Mouse (Mus musculus) layer of hippocampus, postnatal 10 days (tissue): ENCODE results near the gene Pmvk. TPM values are rescaled to one million over a fixed set of nuclear protein-coding genes. Genes with fewer than 3 reads are reported as not detected.

Source experiments
- DNase-seq, 2 experiments: peaks; one replicate each; pipeline ENCODE4 v3.0.0; 2021; ENCODE audit warnings: low spot score in 2 of 2
- long read RNA-seq: library from polyadenylated mRNA; stranded (forward); transcript quantifications from one replicate; pipeline ENCODE4 v2.0.0, GENCODE M21; 2023
- total RNA-seq, 2 experiments: library from RNA; stranded (reverse); gene quantifications; 2 replicates each; pipeline ENCODE4 v1.2.3; 2021

Pmvk gene
- 10 to 100 TPM; 44.0 to 46.9 TPM for total RNA-seq
- long read RNA-seq, transcript Pmvk-201 (5 exons, 1,194 nt), result major isoform, 51 of 70 reads
- long read RNA-seq, partial matches to known transcripts, result 4 of 70 reads
- long read RNA-seq, other reads (novel, unspliced or antisense), result 14 of 70 reads

DNA sequence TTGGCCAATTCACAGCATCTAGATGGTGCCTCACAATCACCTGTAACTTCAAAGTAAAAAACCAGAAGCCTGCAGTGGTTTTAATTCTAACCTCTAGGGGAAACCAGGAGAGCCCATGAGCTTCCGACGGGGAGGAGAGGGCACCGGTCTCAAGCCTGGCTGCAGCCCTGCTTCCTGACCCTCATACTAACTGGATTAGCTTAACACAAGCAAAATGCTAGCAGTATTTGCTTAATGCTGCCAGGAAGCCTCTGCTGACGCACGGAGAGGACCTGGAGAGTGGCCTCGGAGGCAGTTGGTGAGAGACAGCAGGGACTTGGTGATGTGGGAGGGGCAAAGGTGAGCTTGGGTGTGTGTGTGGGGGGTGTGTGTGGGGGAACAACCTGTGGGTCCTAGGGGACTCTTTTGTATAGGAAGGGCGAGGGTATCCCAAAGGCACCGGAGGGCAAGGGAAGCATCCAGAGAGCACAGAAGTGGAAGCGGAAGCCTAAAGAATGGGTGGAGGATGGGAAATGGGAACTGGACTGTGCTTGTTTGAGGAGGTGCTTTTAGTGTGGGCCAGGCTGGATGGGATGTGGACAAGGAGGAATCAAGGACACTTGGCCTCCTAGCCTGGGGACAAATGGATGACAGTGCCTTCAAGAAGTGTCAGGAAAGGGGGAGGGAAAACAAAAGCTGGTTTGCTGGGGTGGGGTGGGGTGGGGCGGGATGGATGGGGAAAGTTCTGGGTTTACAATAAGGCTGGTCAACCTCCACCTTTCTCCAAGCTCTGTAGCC is at the start of gene Pmvk:
Pmvk (plus strand) TSS at position 141 of the 777 bp plus-strand sequence.
- DNase-seq, result no peak

- no peak for DNase-seq
Measured at GRCm38 (mm10) chr3:89406887-89407286, 47.5 kb upstream of the Pmvk start.

- DNase-seq, result no peak
Measured at GRCm38 (mm10) chr3:89408448-89408847, 45.9 kb upstream of the Pmvk start.

- no peak for DNase-seq
Measured at GRCm38 (mm10) chr3:89409701-89410100, 44.6 kb upstream of the Pmvk start.

DNA sequence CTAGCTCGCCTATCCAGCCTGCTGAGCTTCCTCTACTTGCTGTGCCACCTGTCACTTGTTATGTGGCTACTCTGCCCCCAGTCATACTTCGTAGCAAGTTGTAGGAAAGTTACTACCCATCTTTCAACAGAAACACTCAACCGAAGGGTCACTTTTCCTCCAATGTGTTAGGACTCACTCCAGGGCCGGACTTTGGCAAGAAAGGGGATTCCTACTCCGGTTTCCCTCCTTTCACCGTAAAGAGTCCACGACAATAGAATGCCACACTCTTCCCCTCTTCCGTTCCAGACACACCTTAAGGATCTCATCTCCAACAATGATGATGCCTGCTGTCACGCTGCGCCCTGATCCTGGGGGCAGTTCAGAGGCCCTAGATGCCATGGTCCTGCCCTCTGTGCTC is 43.5 kb upstream of the Pmvk start:
- no peak for DNase-seq

- DNase-seq, result peak; percentile 100
Measured at GRCm38 (mm10) chr3:89411490-89412393, 42.6 kb upstream of the Pmvk start, which contains the start of gene Flad1. Gene Flad1, minus strand, starts transcription at chr3:89411870.

DNA sequence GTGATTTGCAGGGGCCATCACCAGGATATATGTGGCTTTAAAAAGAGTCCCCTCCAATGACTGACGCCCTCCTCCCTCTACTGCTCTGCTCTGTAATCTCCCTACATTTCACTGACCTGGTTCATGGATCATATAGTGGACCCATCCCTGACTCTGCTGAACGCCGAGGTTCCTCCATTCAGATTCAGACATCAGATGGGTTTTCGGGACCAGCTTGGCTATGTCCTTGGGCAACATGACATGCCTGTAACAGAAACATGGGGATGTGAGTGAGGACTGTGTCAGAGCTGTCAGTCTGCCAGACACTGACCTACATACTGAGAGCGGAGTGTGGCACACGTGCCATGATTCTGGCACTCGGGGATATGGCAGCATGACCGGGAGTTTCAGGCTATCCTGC is 38.2 kb upstream of the Pmvk start:
- DNase-seq, result no peak

- DNase-seq, result no peak
Measured at GRCm38 (mm10) chr3:89417131-89417530, 37.2 kb upstream of the Pmvk start.

DNA sequence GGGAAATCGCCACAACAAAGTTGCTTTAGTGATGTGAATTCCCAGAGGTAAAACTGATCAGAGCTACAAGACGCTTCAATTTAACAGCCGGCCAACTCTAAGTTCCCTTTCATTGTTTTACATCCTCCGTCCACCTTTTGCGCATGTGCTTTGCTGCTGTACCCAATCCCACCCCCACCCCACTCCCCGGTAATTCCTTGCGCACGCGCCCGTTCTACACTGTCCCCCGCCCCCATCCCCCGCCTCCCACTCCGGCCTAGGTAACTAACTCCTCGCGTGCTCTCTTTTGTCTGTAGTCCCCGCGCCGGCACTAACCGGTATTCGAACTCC is 36.5 kb upstream of the Pmvk start:
- DNase-seq, result no peak

- DNase-seq, result peak; percentile 90 to 92
Measured at GRCm38 (mm10) chr3:89418170-89418860, 36.0 kb upstream of the Pmvk start, which contains the start of the genes Cks1b and Shc1. Gene Cks1b, minus strand, starts transcription at chr3:89418383. Gene Shc1, plus strand, starts transcription at chr3:89418443.

DNA sequence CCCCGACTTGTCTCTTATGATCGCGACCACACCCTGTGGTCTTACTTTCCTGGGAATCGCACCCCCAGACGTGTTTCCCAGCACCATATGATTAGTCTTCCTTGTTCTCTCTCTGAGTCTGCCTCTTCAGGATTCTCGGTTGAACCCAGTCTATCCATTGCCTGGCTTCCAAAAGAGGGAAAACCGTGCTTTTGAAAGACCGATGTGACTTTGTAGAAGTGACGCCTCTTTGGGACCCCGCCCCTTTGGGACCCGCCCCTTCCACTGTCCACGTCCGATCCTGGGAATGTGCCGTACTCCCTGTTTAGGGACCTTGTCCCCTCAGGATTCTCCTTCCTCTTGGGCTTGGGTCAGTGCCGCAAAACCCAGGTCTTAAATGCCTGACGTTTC is 35.5 kb upstream of the Pmvk start:
- no peak for DNase-seq

DNA sequence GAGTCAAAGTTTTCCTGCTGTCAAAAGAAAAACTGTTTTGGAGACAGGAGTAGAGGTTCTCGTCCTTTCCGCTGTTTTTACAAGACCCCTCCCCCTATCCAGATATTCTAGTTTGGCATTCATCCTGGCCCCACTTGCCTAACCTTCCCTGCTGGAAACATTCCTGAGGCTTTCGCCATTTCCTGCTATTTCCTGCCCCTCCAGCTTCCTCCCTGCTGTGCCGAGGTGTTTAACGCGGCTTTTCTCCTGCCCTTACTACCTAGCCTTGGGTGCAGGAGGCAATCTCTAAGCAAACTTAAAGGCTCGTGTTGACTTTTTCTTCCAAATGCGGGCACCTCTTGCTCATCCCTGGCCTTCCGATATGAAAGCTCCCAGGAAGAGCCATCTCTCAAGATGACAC is 34.8 kb upstream of the Pmvk start:
- no peak for DNase-seq

DNA sequence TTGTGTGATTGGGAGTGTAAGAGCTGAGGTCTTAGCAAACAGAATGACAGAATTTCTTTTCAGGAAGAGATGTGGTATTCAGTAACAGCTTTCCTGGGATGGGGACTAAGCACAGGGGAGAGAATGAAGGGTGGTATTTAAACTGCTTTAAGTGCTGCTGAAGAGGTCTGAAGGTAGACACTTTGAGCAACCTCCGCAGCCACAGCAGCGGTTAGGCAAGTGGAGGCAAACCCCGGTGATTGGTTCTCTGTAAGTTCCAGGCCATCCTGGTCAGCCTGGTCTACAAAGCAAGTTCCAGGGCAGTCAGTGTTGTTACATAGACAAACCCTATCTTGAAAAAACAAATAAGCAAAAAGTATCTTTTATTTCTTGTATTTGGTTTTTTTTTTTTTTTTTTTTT is 34.4 kb upstream of the Pmvk start:
- DNase-seq, result no peak

DNA sequence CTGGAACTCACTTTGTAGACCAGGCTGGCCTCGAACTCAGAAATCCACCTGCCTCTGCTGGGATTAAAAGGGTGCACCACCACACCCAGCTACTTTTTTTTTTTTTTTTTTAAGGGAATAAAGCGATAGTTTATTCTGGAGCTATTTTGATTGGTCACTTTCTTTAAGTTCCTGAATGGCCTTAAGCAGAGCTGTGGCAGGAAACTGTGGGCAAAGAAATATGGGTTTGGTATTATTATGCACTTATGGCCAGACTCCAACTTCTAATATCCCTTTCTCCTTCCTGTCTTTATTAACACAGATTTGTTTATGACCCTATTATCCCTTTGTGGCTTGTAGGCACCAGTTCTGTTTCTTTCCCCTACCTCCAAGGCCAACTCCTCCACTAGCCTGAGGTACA is 33.9 kb upstream of the Pmvk start:
- no peak for DNase-seq

GRCm38 (mm10) chr3:89421002-89421774 is 33.2 kb upstream of the Pmvk start:
- peak; percentile 51 to 73 for DNase-seq

DNA sequence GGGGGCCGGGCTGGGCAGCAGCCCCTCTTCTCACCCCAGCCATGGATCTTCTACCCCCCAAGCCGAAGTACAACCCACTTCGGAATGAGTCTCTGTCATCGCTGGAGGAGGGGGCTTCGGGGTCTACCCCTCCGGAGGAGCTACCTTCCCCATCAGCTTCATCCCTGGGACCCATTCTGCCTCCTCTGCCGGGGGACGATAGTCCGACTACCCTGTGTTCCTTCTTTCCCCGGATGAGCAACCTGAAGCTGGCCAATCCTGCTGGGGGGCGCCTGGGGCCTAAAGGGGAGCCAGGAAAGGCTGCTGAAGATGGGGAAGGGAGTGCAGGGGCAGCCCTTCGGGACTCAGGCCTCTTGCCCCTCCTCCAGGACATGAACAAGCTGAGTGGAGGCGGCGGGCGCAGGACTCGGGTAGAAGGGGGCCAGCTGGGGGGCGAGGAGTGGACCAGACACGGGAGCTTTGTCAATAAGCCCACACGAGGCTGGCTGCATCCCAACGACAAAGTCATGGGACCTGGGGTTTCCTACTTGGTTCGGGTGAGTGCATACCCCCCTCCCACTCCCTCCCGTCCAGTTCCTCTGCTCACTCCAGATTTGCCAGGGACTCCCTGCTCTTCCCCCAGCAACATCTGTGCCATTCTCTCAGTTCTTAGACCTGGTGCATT is 32.4 kb upstream of the Pmvk start:
- peak in 1 of 2 experiments; percentile 27 for DNase-seq

- no peak for DNase-seq
Measured at GRCm38 (mm10) chr3:89422556-89423205, 31.7 kb upstream of the Pmvk start.

GRCm38 (mm10) chr3:89424416-89425140 is 29.8 kb upstream of the Pmvk start:
- DNase-seq, result no peak

GRCm38 (mm10) chr3:89425141-89425525 is 29.2 kb upstream of the Pmvk start:
- no peak for DNase-seq
